Mouse (Mus musculus) bone marrow, adult 2 months (tissue): ENCODE data around the gene Gm26620. TPM values are rescaled to one million over a fixed set of nuclear protein-coding genes. Genes with fewer than 3 reads are reported as not detected.
A peak's percentile ranks its signal among the peaks of the same experiment; 100 is the strongest.

Experiments
- H3K27ac ChIP-seq: fragments of 200-500 bp; 2 replicates; pipeline ENCODE4 v1.5.1; 2012; ENCODE audit warnings: low read depth, mild to moderate bottlenecking, control low read depth, inconsistent platforms, low read length; ENCODE audit not compliant: control insufficient read depth, poor library complexity, insufficient read depth
- H3K4me1 ChIP-seq: fragments of 200-500 bp; 2 replicates; pipeline ENCODE4 v1.6.1; 2011; ENCODE audit warnings: low read length; ENCODE audit not compliant: control insufficient read depth, insufficient read depth
- H3K4me3 ChIP-seq: fragments of 200-500 bp; replicated peaks from 2 replicates; pipeline ENCODE3; 2011; ENCODE audit warnings: mild to moderate bottlenecking, low read depth, low read length, control low read depth; ENCODE audit not compliant: control insufficient read depth
- CTCF ChIP-seq: fragments of 200-500 bp; IDR thresholded peaks from 2 replicates; pipeline ENCODE4 v1.5.1; 2011; ENCODE audit warnings: low read length, control low read depth; ENCODE audit not compliant: control insufficient read depth, insufficient read depth
- POLR2A ChIP-seq: fragments of 200-500 bp; IDR thresholded peaks from 2 replicates; pipeline ENCODE4 v1.6.1; 2011; ENCODE audit warnings: low read depth, mild to moderate bottlenecking, control low read depth, low read length, borderline replicate concordance; ENCODE audit not compliant: control insufficient read depth
- WGBS: fragments of 180-500 bp; shearing (Covaris S2); methylation state at CpG from one replicate; pipeline ENCODE4 v1.1.7; 2018; 5-methylcytosine and 5-hydroxymethylcytosine counted together
- polyA plus RNA-seq: library from polyadenylated mRNA; stranded (reverse); fragments of >200 nt; gene quantifications from 2 replicates; pipeline ENCODE4 v1.2.4, GENCODE M21; 2011; ENCODE audit warnings: low replicate concordance; ENCODE audit not compliant: missing spikeins, insufficient read depth, insufficient read length

Gm26620 gene
- 2.4 and 4.4 TPM in 2 replicates for polyA plus RNA-seq

- peak within 1 kb of the TSS; percentile 18; the same call in 1 of the 2 replicates for H3K27ac ChIP-seq
- peak; percentile 61 for TF ChIP-seq CTCF
- peak; percentile 49; the same call in 1 of the 2 replicates for TF ChIP-seq POLR2A
- no peaks in the 10 kb centered on the region; the same call in 1 of the 2 replicates for H3K4me1 ChIP-seq
- H3K4me3 ChIP-seq = peak within 1 kb of the TSS; percentile 68
- WGBS = under 1% methylated on average over 46 of the region's 46 CpGs
Observed at GRCm38 (mm10) chr1:170884978-170885561, at the start of gene Gm26620, which contains the start of gene Dusp12. Gm26620 (plus strand) TSS chr1:170885065. Dusp12 (minus strand) TSS chr1:170885540.

DNA sequence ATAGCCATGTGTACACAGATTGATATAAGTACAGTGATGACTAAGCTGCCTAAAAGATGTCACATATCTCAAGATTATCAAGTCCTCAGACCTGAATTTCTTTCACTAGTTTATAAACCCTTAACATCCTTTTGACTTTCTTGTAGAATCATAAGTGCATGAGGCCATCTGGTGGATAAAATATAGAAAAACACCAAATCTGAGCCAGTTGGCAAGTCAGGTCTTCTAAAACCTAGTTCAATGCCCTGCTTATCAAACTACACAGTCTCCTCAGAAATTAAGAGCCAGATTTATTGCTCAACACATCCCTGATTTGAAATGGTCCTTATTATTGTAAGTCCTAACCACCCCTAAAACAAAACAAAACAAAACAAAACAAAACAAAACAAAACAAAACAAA lies 45.2 kb upstream of the Gm26620 start:
- Histone ChIP-seq H3K27ac (no peak overlapping the region), H3K4me3 (no peak overlapping the region), H3K4me1 (no peaks in the 10 kb centered on the region)
- TF ChIP-seq CTCF = no peak
- TF ChIP-seq POLR2A = no peak

- Histone ChIP-seq H3K4me1 (no peaks in the 10 kb centered on the region; the same call in 1 of the 2 replicates), H3K4me3 (no peak overlapping the region), H3K27ac (no peak overlapping the region)
- TF ChIP-seq CTCF (peak; percentile 44; the same call in 1 of the 2 replicates), POLR2A (no peak)
- WGBS = 69% methylated on average over 8 of the region's 8 CpGs
Observed at GRCm38 (mm10) chr1:170844380-170844779, 40.5 kb upstream of the Gm26620 start.

DNA sequence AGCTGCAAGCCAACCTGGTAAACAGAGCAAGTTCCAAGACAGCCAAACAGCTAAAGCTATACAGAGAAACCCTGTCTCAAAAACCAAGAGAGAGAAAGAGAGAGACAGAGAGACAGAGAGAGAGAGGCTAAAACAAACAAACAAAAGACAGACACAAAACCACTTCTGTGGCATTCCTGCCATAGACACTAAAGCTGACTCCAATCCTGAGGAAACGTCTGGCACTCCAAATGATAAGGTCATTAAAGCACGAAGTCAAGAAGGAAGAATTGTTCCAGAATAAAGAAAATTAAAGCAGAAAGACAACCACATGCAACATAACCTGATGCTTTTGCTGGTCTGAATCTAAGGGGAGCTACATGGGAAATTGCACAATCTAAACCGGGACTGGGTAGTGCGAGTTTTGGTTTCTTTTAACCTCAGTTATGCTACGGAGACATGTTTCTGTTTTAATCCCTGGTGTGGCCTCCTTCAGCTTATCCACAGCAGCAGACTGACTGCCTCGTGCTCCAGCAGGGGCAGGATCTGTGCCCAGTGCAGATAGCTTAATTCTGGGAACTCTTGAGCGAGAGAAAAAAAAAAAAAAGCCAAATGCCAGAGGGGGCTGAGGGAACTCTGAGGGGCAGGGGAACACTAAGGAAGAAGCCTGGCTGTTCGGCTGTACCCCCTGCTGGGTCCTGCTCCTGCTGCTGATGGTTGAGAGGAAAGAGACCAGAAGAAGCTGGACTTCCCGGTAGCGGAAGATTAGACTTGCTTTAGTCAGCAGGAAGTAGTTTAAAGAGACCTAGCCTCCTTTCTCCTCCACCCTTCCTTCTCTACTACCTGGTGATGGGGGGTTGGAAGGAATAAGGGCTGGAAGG lies 39.2 kb upstream of the Gm26620 start:
- 8% methylated on average over 10 of the region's 10 CpGs for WGBS
- Histone ChIP-seq H3K27ac (peak overlapping the region; percentile 70), H3K4me3 (peak overlapping the region; percentile 60), H3K4me1 (no peaks in the 10 kb centered on the region; the same call in 1 of the 2 replicates)
- no peak for TF ChIP-seq POLR2A
- no peak for TF ChIP-seq CTCF

DNA sequence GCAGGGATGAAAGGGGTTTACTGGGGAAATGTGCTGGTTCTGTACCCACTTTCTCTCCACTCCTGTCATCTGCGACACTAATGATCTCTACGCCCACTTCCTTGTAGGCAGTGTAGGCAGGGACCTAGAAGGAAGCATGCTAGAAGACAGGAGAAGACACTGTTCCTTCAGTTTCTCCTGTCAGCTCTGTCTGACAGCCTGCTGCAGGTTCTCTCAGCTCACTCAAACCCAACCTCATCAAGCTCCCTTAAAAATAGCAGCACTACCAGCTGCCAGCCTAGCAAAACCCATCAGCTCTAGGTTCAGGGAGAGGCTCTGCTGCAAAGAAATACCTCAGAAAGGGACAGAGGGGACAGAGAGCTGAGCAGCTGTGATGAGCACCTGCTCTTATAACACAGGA lies 34.9 kb upstream of the Gm26620 start:
- 78% methylated on average over 2 of the region's 2 CpGs for WGBS
- H3K4me3 ChIP-seq = no peak overlapping the region
- TF ChIP-seq CTCF (no peak), POLR2A (no peak)
- no peak overlapping the region; the same call in 1 of the 2 replicates for H3K27ac ChIP-seq
- H3K4me1 ChIP-seq = no peaks in the 10 kb centered on the region; the same call in 1 of the 2 replicates

DNA sequence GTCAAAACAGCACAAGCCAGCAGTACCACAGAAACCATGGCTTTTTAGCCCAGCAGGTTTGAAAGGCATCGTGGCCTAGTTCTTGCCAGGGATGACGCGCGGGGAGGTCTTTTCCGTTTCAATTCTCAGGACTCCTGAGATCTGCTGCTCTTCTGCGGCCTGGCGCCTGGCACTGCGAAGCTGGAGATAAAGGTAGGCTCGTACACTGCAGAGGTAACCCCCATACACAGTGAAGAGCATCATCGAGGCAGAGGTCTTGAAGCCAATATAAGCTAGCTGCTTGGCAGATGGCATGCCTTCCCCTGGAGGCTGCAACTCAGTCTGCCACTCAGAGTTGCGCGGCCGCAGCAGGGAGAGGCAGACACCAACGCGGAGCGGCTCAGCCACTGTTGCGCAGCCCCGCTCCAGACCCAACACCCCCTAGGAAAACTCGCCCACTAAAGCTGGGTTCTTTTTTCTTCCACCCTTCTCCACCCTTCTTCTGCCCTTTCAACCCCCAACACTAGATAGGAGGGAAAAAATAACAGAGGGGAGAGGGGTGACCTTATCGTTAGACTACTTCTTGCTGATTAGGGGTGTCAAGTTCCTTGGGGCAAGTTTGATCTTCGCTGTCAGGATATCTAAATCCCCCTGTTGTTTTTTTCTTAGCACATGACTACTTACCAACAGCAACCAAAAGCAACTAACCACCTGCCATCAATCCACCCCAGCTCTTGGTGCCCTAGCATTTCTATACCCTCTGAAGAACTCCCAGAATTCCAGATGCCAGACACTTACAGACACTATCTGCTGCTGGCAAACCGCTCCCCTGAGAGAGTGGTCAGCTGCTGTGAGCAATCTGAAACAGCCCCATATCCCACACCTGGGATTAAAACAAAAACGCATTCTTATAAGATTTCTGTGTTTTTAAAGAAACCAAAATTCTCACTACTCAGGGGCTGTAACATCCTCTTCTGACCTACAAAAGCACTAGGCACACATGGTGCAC lies 33.9 kb upstream of the Gm26620 start:
- Histone ChIP-seq H3K4me3 (no peak overlapping the region), H3K27ac (no peak overlapping the region; the same call in 1 of the 2 replicates), H3K4me1 (no peaks in the 10 kb centered on the region; the same call in 1 of the 2 replicates)
- TF ChIP-seq CTCF (no peak), POLR2A (no peak)
- 89% methylated on average over 23 of the region's 23 CpGs for WGBS

DNA sequence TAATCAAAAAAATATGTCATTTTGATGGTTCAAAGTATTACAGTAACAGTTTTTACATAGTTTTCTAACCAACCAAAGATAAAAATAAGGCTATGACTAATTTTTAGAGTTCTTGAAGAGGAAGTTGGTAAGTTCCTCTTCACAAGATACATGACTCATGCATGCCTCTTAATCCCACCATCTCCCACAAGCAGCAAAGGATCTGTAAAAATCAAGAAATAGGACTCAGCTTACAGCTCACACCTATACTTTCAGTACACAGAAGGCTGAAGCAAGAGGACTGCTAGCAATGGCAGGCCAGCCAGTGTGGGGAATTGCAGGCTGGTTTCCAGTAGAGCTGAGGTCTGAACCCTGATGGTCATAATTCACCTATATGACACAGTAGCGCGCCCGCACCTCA lies 31.3 kb upstream of the Gm26620 start:
- Histone ChIP-seq H3K4me3 (no peak overlapping the region), H3K27ac (no peak overlapping the region), H3K4me1 (no peaks in the 10 kb centered on the region; the same call in 1 of the 2 replicates)
- TF ChIP-seq POLR2A (no peak), CTCF (no peak)
- 46% methylated on average over 3 of the region's 3 CpGs for WGBS
